Mouse (Mus musculus) megakaryocyte, embryonic 14.5 days (primary cell): ENCODE data around the gene Hsf4.

Experiments
- FLI1 ChIP-seq: IDR thresholded peaks from 2 replicates; pipeline ENCODE4 v1.6.1; 2012; ENCODE audit warnings: low read length, inconsistent platforms, mixed read lengths
- GATA1 ChIP-seq: IDR thresholded peaks from 3 replicates; pipeline ENCODE4 v1.6.1; 2012; ENCODE audit warnings: mixed read lengths, low read length, inconsistent platforms, borderline replicate concordance

- TF ChIP-seq GATA1 (no peak), FLI1 (no peak)
These were observed 15.8 kb upstream of the Hsf4 start for GRCm38 (mm10) chr8:105253766-105254151.
